Mouse (Mus musculus): ENCODE results near the gene Fut9.

Gene Fut9

GRCm38 (mm10) chr4:25799476-25800283 is at the start of gene Fut9:
Gene Fut9, minus strand, starts transcription at chr4:25800244.
- DNase-seq, result no peak

- no peak for DNase-seq
Measured at GRCm38 (mm10) chr4:25815783-25816182, 15.7 kb upstream of the Fut9 start.

- no peak for DNase-seq
Measured at GRCm38 (mm10) chr4:25813340-25813739, 13.3 kb upstream of the Fut9 start.

- DNase-seq, result no peak
Measured at GRCm38 (mm10) chr4:25810058-25810457, 10.0 kb upstream of the Fut9 start.

GRCm38 (mm10) chr4:25801751-25802150 is 1.7 kb upstream of the Fut9 start:
- no peak for DNase-seq

GRCm38 (mm10) chr4:25800284-25800616 is 206 bp upstream of the Fut9 start:
- no peak for DNase-seq

- no peak for DNase-seq
Measured at GRCm38 (mm10) chr4:25799051-25799475, 981 bp downstream of the Fut9 start.

- no peak for DNase-seq
Measured at GRCm38 (mm10) chr4:25798412-25798811, 1.6 kb downstream of the Fut9 start.

- DNase-seq, result no peak
Measured at GRCm38 (mm10) chr4:25796149-25796548, 3.9 kb downstream of the Fut9 start.

- DNase-seq, result no peak
Measured at GRCm38 (mm10) chr4:25785276-25785675, 14.8 kb downstream of the Fut9 start.

GRCm38 (mm10) chr4:25768657-25769056 is 31.4 kb downstream of the Fut9 start:
- DNase-seq, result no peak

GRCm38 (mm10) chr4:25763091-25763490 is 37.0 kb downstream of the Fut9 start:
- no peak for DNase-seq

- no peak for DNase-seq
Measured at GRCm38 (mm10) chr4:25757909-25758548, 42.0 kb downstream of the Fut9 start.

GRCm38 (mm10) chr4:25741553-25741952 is 58.5 kb downstream of the Fut9 start:
- no peak for DNase-seq

GRCm38 (mm10) chr4:25738782-25739181 is 61.3 kb downstream of the Fut9 start:
- DNase-seq, result no peak

GRCm38 (mm10) chr4:25721576-25721975 is 78.5 kb downstream of the Fut9 start:
- DNase-seq, result no peak

- DNase-seq, result no peak
Measured at GRCm38 (mm10) chr4:25713907-25714306, 86.1 kb downstream of the Fut9 start.

GRCm38 (mm10) chr4:25684976-25685375 is 115.1 kb downstream of the Fut9 start:
- no peak for DNase-seq

- DNase-seq, result no peak
Measured at GRCm38 (mm10) chr4:25664196-25664595, 135.8 kb downstream of the Fut9 start.

- no peak for DNase-seq
Measured at GRCm38 (mm10) chr4:25661204-25661727, 138.8 kb downstream of the Fut9 start.

- DNase-seq, result no peak
Measured at GRCm38 (mm10) chr4:25658792-25659191, 141.3 kb downstream of the Fut9 start.

- no peak for DNase-seq
Measured at GRCm38 (mm10) chr4:25651902-25652301, 148.1 kb downstream of the Fut9 start.

GRCm38 (mm10) chr4:25648107-25648506 is 151.9 kb downstream of the Fut9 start:
- no peak for DNase-seq

- DNase-seq, result no peak
Measured at GRCm38 (mm10) chr4:25647593-25647992, 152.5 kb downstream of the Fut9 start.
